Mouse (Mus musculus) forebrain, postnatal 0 days (tissue): ENCODE measurements around the gene Fndc5. TPM values are rescaled to one million over a fixed set of nuclear protein-coding genes. Genes with fewer than 3 reads are reported as not detected.

Experiments used
- ATAC-seq: fragments of 200-750 bp; cut with Nextera tagmentation; 2 replicates; pipeline ENCODE4 v1.8.0; 2017; ENCODE audit warnings: mild to moderate bottlenecking, moderate library complexity
- DNase-seq: peaks from one replicate; pipeline ENCODE4 v3.0.0-alpha.2; 2015
- H3K27ac ChIP-seq: fragments of 300-500 bp; sonication (generic); 2 replicates; pipeline ENCODE4 v1.5.1; 2014; ENCODE audit warnings: low read depth, mild to moderate bottlenecking, antibody characterized with exemption, low read length, moderate library complexity, mixed read lengths
- H3K27me3 ChIP-seq: fragments of 300-500 bp; sonication (generic); 2 replicates; pipeline ENCODE4 v1.6.1; 2014; ENCODE audit warnings: mild to moderate bottlenecking, low read length, mixed read lengths; ENCODE audit not compliant: insufficient read depth
- H3K36me3 ChIP-seq: fragments of 300-500 bp; sonication (generic); 2 replicates; pipeline ENCODE4 v1.6.1; 2014; ENCODE audit warnings: mild to moderate bottlenecking, moderate library complexity; ENCODE audit not compliant: insufficient read depth
- H3K4me1 ChIP-seq: fragments of 300-500 bp; sonication (generic); 2 replicates; pipeline ENCODE4 v1.6.1; 2014; ENCODE audit warnings: antibody characterized with exemption; ENCODE audit not compliant: insufficient read depth
- H3K4me2 ChIP-seq: fragments of 300-500 bp; sonication (generic); 2 replicates; pipeline ENCODE4 v1.6.1; 2014; ENCODE audit warnings: low read depth, mild to moderate bottlenecking, moderate library complexity
- H3K4me3 ChIP-seq: fragments of 300-500 bp; sonication (generic); 2 replicates; pipeline ENCODE4 v1.5.1; 2014; ENCODE audit warnings: low read depth, low read length, mixed read lengths
- H3K9ac ChIP-seq: fragments of 300-500 bp; sonication (generic); 2 replicates; pipeline ENCODE4 v1.6.1; 2014; ENCODE audit warnings: mild to moderate bottlenecking
- H3K9me3 ChIP-seq: fragments of 300-500 bp; sonication (generic); 2 replicates; pipeline ENCODE4 v1.6.1; 2016; ENCODE audit warnings: low read length
- CTCF ChIP-seq: sonication (generic); IDR thresholded peaks from 2 replicates; pipeline ENCODE4 v1.5.1; 2016; ENCODE audit warnings: antibody characterized with exemption, control low read depth, low read depth
- WGBS: fragments of 180-500 bp; shearing (Covaris S2); extraction: QIAGEN DNeasy Blood & Tissue Kit; methylation state at CpG from one replicate; pipeline ENCODE4 v1.1.7; 2014; 5-methylcytosine and 5-hydroxymethylcytosine counted together
- polyA plus RNA-seq: library from polyadenylated mRNA; unstranded; fragments of >200 nt; fragmentation: Nextera tagmentation; extraction: Ambion mirVana; gene quantifications from 2 replicates; pipeline ENCODE4 v1.2.1, GENCODE M21; 2015
- total RNA-seq: library from RNA; depleted of rRNA; stranded (reverse); fragments of >200 nt; gene quantifications from 2 replicates; pipeline ENCODE4 v1.2.3, GENCODE M21; 2014

The Fndc5 gene
- total and polyA plus RNA-seq, 2 experiments from 2014 or later = 8.3 to 10.3 TPM

GRCm38 (mm10) chr4:129140808-129141207 lies 4.0 kb downstream of the Fndc5 start:
- no peak for TF ChIP-seq CTCF
- Histone ChIP-seq H3K27ac (no peak overlapping the region), H3K4me1 (peaks cover 15% of the 10 kb centered on the region), H3K4me3 (no peak overlapping the region), H3K9me3 (no peaks in the 10 kb centered on the region), H3K27me3 (0 out of 2 replicates have a peak, but pooled peaks cover under 1% of the 10 kb centered on the region), H3K36me3 (no peaks in the 10 kb centered on the region), H3K4me2 (no peak overlapping the region), H3K9ac (no peak overlapping the region)
- 89% methylated on average over 4 of the region's 4 CpGs for WGBS
- ATAC-seq (no peak), DNase-seq (no peak)

DNA sequence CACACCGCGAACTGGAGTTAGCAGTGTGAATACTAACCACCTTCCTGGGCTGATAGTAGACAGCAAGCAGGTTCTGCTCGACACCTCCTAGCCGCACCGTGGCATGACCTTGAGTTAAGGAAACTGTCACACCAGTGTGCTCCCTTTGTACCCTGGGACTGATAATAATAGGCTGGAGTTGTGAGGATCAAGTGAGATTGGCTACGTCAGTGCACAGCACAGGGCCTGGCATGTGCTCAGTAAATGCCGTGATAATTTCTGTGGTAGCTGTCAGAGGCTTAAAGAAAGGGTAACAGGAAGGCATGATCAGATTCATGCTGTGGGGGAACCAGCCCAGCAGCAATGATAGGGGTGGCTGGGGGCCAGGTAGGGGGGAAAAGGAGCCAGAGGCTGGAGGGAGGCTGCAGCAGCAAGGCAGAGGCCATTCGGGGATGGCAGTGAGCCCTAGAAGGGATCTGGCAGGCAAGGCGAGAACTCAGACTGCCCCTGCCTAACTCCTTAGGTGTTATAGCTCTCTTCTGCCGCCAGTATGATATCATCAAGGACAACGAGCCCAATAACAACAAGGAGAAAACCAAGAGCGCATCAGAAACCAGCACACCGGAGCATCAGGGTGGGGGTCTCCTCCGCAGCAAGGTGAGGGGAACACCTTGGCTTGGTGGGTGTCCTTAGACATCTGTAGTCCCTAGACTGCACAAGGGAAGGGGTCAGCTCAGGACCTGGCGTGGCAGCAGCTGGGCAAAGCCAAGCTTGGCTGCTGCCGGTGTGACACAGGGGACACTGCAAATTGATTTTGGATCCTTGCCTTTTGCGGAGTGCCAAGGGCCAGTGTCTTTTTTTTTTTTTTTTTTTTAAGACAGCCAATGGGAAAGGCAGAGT lies 5.0 kb downstream of the Fndc5 start:
- ATAC-seq = peak; percentile 47; the same call in 1 of the 2 replicates
- H3K4me3 ChIP-seq = no peak overlapping the region
- DNase-seq = no peak
- H3K4me1 ChIP-seq = peaks cover 11% of the 10 kb centered on the region
- H3K9me3 ChIP-seq = no peaks in the 10 kb centered on the region
- no peaks in the 10 kb centered on the region for H3K27me3 ChIP-seq
- no peak overlapping the region for H3K27ac ChIP-seq
- 64% methylated on average over 17 of the region's 17 CpGs for WGBS
- H3K36me3 ChIP-seq = no peaks in the 10 kb centered on the region
- TF ChIP-seq CTCF = no peak
- no peak overlapping the region for H3K9ac ChIP-seq
- no peak overlapping the region for H3K4me2 ChIP-seq

DNA sequence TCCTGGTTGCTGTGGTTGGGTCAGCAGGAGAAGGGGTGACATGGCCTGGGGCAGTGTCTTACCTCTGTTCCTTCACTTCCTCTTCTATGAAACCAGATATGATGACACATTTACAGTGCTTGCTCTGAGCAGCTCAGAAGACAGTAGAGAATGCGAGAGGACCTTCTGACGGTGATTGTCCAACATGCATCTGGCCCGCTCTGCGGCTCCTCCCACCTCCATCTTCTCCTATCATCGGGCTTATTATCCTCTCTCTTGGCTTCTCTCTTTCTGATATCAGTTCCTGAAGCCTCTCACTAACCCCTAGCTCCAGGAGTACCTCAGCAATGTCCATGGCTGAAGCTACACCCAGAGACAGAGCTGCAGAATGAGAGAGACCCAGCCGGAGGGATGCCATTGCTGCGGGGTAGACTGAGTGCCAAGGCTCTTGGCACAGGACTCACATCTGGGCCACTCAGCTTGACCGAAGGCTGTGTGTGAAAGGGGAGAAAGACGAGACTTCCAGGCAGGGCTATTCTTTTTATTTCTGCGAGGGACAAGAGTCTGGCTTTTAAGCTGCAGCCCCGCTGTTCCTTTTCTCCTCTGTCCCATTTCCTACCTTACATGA lies 5.7 kb downstream of the Fndc5 start:
- Histone ChIP-seq H3K27ac (no peak overlapping the region), H3K4me1 (peaks cover 11% of the 10 kb centered on the region), H3K9ac (no peak overlapping the region), H3K9me3 (no peaks in the 10 kb centered on the region), H3K4me2 (no peak overlapping the region), H3K27me3 (no peaks in the 10 kb centered on the region), H3K36me3 (no peaks in the 10 kb centered on the region), H3K4me3 (no peak overlapping the region)
- no peak for ATAC-seq
- TF ChIP-seq CTCF = no peak
- 70% methylated on average over 11 of the region's 11 CpGs for WGBS
- DNase-seq = no peak

GRCm38 (mm10) chr4:129143509-129143908 lies 6.7 kb downstream of the Fndc5 start:
- no peak overlapping the region for H3K27ac ChIP-seq
- no peaks in the 10 kb centered on the region for H3K27me3 ChIP-seq
- H3K4me2 ChIP-seq = no peak overlapping the region
- no peaks in the 10 kb centered on the region for H3K9me3 ChIP-seq
- ATAC-seq = no peak
- H3K4me3 ChIP-seq = no peak overlapping the region
- WGBS = 81% methylated on average over 5 of the region's 5 CpGs
- no peaks in the 10 kb centered on the region for H3K36me3 ChIP-seq
- no peak for TF ChIP-seq CTCF
- H3K9ac ChIP-seq = no peak overlapping the region
- no peak for DNase-seq
- peaks cover 11% of the 10 kb centered on the region for H3K4me1 ChIP-seq

DNA sequence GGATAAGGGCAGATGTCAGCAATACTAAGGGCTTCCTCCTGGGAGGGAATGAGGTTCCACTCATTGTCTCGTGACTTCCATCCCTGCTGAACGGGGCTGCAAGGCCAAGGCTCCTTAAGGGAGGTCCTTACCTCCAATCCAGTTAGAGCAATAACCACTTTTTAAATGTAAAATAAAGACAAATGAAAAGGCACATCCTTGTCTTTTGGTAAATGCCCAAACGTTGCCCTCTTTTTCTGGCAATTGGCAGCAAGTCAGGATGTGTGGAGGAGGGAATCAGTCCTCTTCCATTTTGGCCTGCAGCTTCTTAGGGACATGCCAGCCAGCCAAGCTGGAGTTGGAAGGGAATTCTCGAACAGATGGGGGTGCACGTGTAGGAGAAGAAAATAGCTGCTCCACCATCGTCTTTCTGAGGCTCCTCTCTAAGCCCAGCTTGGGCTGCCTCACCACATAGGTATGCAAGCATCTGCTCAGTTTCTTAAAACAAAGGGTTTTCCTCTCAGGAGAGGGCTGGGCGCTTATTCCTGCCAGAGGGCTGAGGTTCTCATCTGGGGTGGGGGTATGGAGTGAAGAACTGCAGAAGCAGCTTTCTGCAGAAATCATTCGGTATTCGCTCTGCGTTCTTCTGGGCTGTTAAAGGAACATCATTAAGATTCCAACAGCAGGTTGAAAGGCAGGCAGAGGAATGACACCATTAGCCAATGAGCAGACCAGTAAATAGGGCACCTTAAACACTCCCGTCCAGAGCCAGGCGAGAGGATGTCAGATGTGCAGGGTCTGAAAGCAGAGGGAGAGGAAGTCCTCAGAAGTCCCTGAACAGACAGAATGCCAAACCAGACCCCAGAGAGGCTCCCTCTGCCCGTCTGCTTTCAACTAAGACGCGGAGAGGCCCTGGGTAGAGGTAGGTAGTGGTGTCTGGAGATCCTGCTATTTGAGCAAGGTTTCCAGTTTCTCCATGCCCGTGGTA lies 7.9 kb downstream of the Fndc5 start:
- H3K36me3 ChIP-seq = no peaks in the 10 kb centered on the region; the same call in 1 of the 2 replicates
- WGBS = 24% methylated on average over 16 of the region's 16 CpGs
- peak overlapping the region; percentile 28; the same call in 1 of the 2 replicates for H3K9ac ChIP-seq
- no peak overlapping the region for H3K4me3 ChIP-seq
- ATAC-seq (peak; percentile 79), DNase-seq (peak; percentile 87)
- peaks cover 11% of the 10 kb centered on the region for H3K4me1 ChIP-seq
- TF ChIP-seq CTCF = no peak
- no peaks in the 10 kb centered on the region for H3K9me3 ChIP-seq
- H3K27ac ChIP-seq = peak overlapping the region; percentile 78
- H3K4me2 ChIP-seq = no peak overlapping the region
- H3K27me3 ChIP-seq = no peaks in the 10 kb centered on the region

- TF ChIP-seq CTCF = no peak
- Histone ChIP-seq H3K36me3 (no peaks in the 10 kb centered on the region; the same call in 1 of the 2 replicates), H3K4me1 (peaks cover 11% of the 10 kb centered on the region), H3K9ac (no peak overlapping the region), H3K4me3 (no peak overlapping the region), H3K9me3 (no peaks in the 10 kb centered on the region), H3K4me2 (no peak overlapping the region), H3K27me3 (no peaks in the 10 kb centered on the region), H3K27ac (peak overlapping the region; percentile 78; the same call in 1 of the 2 replicates)
- ATAC-seq (no peak), DNase-seq (no peak)
- 65% methylated on average over 4 of the region's 4 CpGs for WGBS
Measured at GRCm38 (mm10) chr4:129145411-129145810, 8.6 kb downstream of the Fndc5 start.
